Mouse (Mus musculus) intestine, embryonic 15.5 days (tissue): ENCODE measurements around the gene Ppox. TPM values are rescaled to one million over a fixed set of nuclear protein-coding genes. Genes with fewer than 3 reads are reported as not detected.

Experiments
- ATAC-seq: fragments of 200-750 bp; cut with Nextera tagmentation; 2 replicates; pipeline ENCODE4 v1.8.0; 2017; ENCODE audit warnings: moderate TSS enrichment, moderate library complexity
- H3K27ac ChIP-seq: fragments of 300-500 bp; sonication (generic); 2 replicates; pipeline ENCODE4 v1.5.1; 2015; ENCODE audit warnings: mild to moderate bottlenecking, inconsistent platforms
- H3K27me3 ChIP-seq: fragments of 300-500 bp; sonication (generic); replicated peaks from 2 replicates; pipeline ENCODE4 v1.6.1; 2015; ENCODE audit warnings: inconsistent platforms
- H3K36me3 ChIP-seq: fragments of 300-500 bp; sonication (generic); 2 replicates; pipeline ENCODE4 v1.6.1; 2015; ENCODE audit warnings: inconsistent platforms
- H3K4me1 ChIP-seq: fragments of 300-500 bp; sonication (generic); replicated peaks from 2 replicates; pipeline ENCODE4 v1.6.1; 2015; ENCODE audit warnings: inconsistent platforms
- H3K4me2 ChIP-seq: fragments of 300-500 bp; sonication (generic); replicated peaks from 2 replicates; pipeline ENCODE4 v1.6.1; 2015; ENCODE audit warnings: mild to moderate bottlenecking, inconsistent platforms
- H3K4me3 ChIP-seq: fragments of 300-500 bp; sonication (generic); replicated peaks from 2 replicates; pipeline ENCODE4 v1.5.1; 2015; ENCODE audit warnings: inconsistent platforms
- H3K9ac ChIP-seq: fragments of 300-500 bp; sonication (generic); 2 replicates; pipeline ENCODE4 v1.6.1; 2015; ENCODE audit warnings: inconsistent platforms
- H3K9me3 ChIP-seq: fragments of 300-500 bp; sonication (generic); 2 replicates; pipeline ENCODE4 v1.6.1; 2016; ENCODE audit warnings: inconsistent platforms
- WGBS: fragments of 180-500 bp; shearing (Covaris S2); methylation state at CpG from one replicate; pipeline ENCODE4 v1.1.7; 2015; 5-methylcytosine and 5-hydroxymethylcytosine counted together
- polyA plus RNA-seq: library from polyadenylated mRNA; unstranded; fragments of >200 nt; fragmentation: Nextera tagmentation; extraction: Ambion mirVana; gene quantifications from 2 replicates; pipeline ENCODE4 v1.2.1, GENCODE M21; 2015

Gene Ppox
- polyA plus RNA-seq, 1 experiment from 2014 or later, result 38.7 TPM

DNA sequence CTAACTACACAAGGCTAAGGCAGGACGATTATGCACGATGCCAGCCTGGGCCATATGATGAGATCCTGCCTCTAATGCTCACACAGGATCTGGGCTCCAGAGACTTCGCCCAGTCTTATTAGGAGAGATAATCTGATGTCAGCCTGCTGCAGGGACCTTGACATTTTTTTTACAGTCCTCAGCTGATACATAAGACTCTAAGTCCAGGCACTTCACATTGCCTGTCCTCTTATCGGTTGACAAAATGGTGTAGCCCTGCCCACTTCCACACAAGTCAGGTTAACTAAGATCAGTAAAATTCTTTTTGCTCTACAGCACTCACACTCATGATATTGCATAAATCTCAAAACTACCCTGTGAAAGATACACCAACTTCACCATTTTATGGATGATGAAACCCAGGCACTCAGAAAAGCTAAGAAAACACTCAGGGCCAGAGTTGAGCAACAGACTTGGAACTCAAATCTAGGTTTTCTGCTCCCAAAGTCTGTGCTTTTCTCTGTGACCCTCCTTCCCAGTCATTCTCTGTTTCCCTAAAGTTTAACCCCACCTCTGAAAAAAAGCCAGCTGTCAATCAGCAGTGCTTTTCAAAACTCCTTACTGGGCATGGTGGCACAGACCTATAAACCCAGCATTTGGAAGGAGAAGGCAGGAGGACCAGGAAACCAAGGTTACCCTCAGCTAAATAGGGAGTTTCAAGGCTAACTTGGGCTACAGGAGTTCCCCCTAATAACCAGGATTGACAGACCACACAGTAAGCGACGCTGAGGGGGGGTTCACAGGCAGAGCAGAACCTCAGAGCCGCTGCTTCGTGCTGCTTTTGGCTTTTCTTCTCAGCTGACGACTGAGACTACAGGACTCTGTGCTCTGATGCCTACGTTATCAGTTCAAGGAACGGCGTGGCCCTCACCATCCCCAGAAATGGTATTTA is 47.9 kb downstream of the Ppox start:
- ATAC-seq, result no peak
- no peaks in the 10 kb centered on the region for H3K4me1 ChIP-seq
- H3K36me3 ChIP-seq, result peaks cover 38% of the 10 kb centered on the region
- WGBS, result 79% methylated on average over 12 of the region's 12 CpGs
- H3K9ac ChIP-seq, result no peak overlapping the region
- H3K27me3 ChIP-seq, result no peaks in the 10 kb centered on the region
- no peaks in the 10 kb centered on the region for H3K9me3 ChIP-seq
- H3K4me3 ChIP-seq, result no peak overlapping the region
- no peak overlapping the region for H3K4me2 ChIP-seq
- no peak overlapping the region for H3K27ac ChIP-seq

DNA sequence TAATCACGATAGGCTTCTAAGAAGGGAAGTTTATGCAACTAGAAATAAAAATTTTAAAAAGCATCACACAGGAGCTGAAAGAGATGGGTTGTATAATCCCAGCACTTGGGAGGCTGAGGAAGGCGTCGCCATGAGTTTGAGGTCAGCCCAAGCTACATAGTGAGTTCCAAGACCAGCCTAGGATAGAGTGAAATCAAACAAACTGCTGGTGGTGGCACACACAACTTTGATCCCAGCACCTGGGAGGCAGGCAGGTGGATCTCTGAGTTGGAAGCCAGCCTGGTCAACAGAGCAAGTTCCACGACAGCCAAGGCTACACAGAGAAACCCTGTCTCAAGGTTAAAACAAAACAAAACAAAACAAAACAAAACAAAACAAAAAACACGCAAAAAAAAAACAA is 48.6 kb downstream of the Ppox start:
- WGBS, result 83% methylated on average over 5 of the region's 5 CpGs
- Histone ChIP-seq H3K27ac (no peak overlapping the region), H3K9me3 (no peaks in the 10 kb centered on the region), H3K27me3 (no peaks in the 10 kb centered on the region), H3K4me3 (no peak overlapping the region), H3K4me2 (no peak overlapping the region), H3K9ac (no peak overlapping the region), H3K36me3 (peaks cover 31% of the 10 kb centered on the region), H3K4me1 (no peaks in the 10 kb centered on the region)
- ATAC-seq, result no peak

DNA sequence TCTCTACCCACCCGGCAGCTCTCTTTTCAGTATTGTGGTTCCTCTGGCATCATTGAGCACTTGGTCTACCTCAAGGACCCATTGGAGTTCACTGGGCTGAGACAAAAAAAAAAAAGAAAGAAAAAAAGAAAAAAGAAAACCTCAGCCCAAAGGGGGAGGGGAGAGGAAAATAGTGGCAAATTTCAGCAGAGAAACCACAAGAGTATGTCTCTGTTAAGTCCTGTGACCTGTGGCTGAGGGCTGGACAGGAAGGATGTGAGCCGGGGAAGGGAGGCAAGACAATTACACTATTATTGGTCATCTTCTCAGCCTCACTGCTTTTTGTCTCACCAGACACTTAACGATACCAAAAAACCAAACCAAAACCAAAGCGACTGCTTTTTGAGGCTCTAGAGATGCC is 49.1 kb downstream of the Ppox start:
- Histone ChIP-seq H3K9ac (no peak overlapping the region), H3K36me3 (peaks cover 26% of the 10 kb centered on the region), H3K4me3 (no peak overlapping the region), H3K4me2 (no peak overlapping the region), H3K27ac (no peak overlapping the region), H3K4me1 (no peaks in the 10 kb centered on the region), H3K9me3 (no peaks in the 10 kb centered on the region), H3K27me3 (no peaks in the 10 kb centered on the region)
- WGBS, result 75% methylated on average over 4 of the region's 4 CpGs
- ATAC-seq, result no peak

DNA sequence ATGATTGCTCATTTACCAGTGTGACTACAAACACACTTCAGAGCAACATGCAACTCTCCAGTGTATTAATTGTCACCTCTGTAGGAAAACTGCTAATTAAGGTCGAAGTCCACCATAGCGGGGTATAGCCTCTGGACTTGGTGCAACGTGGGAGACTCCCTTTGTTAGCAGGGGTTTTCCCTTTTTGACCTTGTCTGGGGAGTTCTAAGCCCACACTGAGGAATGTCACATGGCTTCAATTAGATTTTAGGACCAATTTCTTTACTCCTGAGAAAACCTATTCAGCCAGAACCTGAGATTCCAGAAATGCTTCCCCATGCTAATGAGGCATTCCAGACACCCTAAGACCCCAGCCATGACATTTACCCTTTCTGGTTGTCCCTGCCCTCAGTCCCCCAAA is 50.8 kb downstream of the Ppox start:
- Histone ChIP-seq H3K4me2 (no peak overlapping the region), H3K4me1 (no peaks in the 10 kb centered on the region), H3K36me3 (peaks cover 14% of the 10 kb centered on the region), H3K9ac (no peak overlapping the region), H3K4me3 (no peak overlapping the region), H3K27me3 (no peaks in the 10 kb centered on the region), H3K27ac (no peak overlapping the region), H3K9me3 (no peaks in the 10 kb centered on the region)
- ATAC-seq, result no peak
- 70% methylated on average over 3 of the region's 3 CpGs for WGBS

DNA sequence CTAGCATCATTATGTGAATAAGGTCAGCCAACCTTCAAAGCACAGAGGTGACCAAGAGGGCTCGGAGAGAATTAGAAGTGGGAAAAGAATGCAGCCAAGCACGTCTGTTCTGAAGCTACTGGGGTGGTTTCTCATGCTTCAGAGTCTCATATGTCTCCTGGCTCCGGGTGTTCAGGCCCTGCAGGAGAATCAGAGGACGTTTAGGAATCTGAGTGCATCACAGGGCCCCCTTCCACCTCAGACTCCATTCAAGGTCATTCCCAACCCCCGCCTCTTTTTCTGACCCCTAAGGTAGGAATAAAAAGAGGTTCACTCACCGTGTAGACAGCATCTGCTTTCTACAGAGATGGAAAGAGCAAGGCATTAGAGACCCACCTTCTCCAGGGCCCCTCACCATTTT is 51.2 kb downstream of the Ppox start:
- no peaks in the 10 kb centered on the region for H3K9me3 ChIP-seq
- no peak overlapping the region for H3K4me2 ChIP-seq
- no peaks in the 10 kb centered on the region for H3K27me3 ChIP-seq
- no peaks in the 10 kb centered on the region for H3K4me1 ChIP-seq
- no peak overlapping the region for H3K4me3 ChIP-seq
- no peak overlapping the region for H3K27ac ChIP-seq
- ATAC-seq, result no peak
- 60% methylated on average over 6 of the region's 6 CpGs for WGBS
- peaks cover 9% of the 10 kb centered on the region; the same call in 1 of the 2 replicates for H3K36me3 ChIP-seq
- no peak overlapping the region for H3K9ac ChIP-seq

DNA sequence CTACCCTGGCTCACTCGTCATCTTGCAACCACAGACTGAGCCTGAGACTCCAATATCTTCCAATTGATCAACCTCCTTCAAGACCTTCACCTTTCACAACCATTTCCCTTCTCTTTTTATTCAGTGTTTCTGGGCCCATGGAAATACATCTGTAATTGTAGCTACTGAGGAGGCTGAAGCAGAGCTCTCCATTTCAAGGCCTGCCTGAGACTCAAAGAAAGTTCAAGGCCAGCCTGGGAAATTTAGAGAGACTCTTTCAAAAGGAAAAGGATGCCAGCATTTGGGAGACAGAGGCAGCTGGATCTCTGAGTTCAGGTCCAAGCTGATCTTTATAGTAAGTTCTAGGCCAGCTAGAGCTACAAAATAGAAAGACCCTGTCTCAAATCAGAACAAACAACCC is 53.1 kb downstream of the Ppox start:
- Histone ChIP-seq H3K27ac (no peak overlapping the region), H3K4me3 (no peak overlapping the region), H3K9ac (no peak overlapping the region), H3K27me3 (no peaks in the 10 kb centered on the region), H3K9me3 (no peaks in the 10 kb centered on the region), H3K4me2 (no peak overlapping the region), H3K36me3 (no peaks in the 10 kb centered on the region), H3K4me1 (no peaks in the 10 kb centered on the region)
- 94% methylated on average over 1 of the region's 1 CpGs for WGBS
- no peak for ATAC-seq

DNA sequence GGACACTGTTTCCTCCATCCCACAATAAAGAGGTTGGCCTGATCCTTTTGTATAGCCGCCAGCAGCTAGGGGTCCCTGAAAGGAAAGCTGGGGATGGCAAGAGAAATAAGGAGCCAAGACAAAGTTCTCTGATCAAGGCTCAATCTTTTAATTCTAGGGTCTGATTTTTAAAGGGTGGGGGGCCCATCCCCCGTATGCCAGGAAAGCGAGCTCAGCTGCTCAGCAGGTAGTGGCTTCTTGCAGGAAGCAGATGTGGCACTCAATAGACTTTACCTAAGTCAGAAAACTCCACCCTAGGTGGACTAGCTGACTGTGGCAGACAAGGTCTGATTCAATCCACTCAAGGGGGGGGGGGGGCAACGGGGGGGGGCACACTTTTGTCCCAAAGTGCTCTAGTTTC is 54.2 kb downstream of the Ppox start:
- H3K9me3 ChIP-seq, result no peaks in the 10 kb centered on the region
- no peak overlapping the region for H3K27ac ChIP-seq
- peaks cover under 1% of the 10 kb centered on the region; the same call in 1 of the 2 replicates for H3K4me1 ChIP-seq
- no peak for ATAC-seq
- no peak overlapping the region for H3K9ac ChIP-seq
- H3K36me3 ChIP-seq, result no peaks in the 10 kb centered on the region
- 70% methylated on average over 4 of the region's 4 CpGs for WGBS
- no peak overlapping the region for H3K4me3 ChIP-seq
- no peak overlapping the region for H3K4me2 ChIP-seq
- H3K27me3 ChIP-seq, result no peaks in the 10 kb centered on the region

Other genes starting within 250 kb of the Ppox start
- gene Fcgr3, start 216.3 kb downstream of the Ppox start, polyA plus RNA-seq, result 14.0 and 14.7 TPM in 2 replicates
- gene Cfap126, start 167.3 kb downstream of the Ppox start, polyA plus RNA-seq, result 1.7 and 1.8 TPM in 2 replicates
- 360 and 387 TPM in 2 replicates for gene Sdhc, start 130.6 kb downstream of the Ppox start, polyA plus RNA-seq
- gene Mpz, start 130.5 kb downstream of the Ppox start, polyA plus RNA-seq, result 1.1 and 1.3 TPM in 2 replicates
- 16.4 and 18.5 TPM in 2 replicates for gene Pcp4l1, start 84.9 kb downstream of the Ppox start, polyA plus RNA-seq
- gene Nr1i3, start 67.2 kb downstream of the Ppox start, polyA plus RNA-seq, result 9.2 and 10.5 TPM in 2 replicates
- gene Tomm40l, start 58.7 kb downstream of the Ppox start, polyA plus RNA-seq, result 31.4 and 32.0 TPM in 2 replicates
- 84.7 and 123 TPM in 2 replicates for gene Apoa2, start 56.1 kb downstream of the Ppox start, polyA plus RNA-seq
- 51.5 and 54.5 TPM in 2 replicates for gene Fcer1g, start 46.8 kb downstream of the Ppox start, polyA plus RNA-seq
- gene Adamts4, start 30.8 kb downstream of the Ppox start, polyA plus RNA-seq, result 6.3 and 6.8 TPM in 2 replicates
- 304 and 326 TPM in 2 replicates for gene Ndufs2, start 29.8 kb downstream of the Ppox start, polyA plus RNA-seq
- gene B4galt3, start 10.9 kb downstream of the Ppox start, polyA plus RNA-seq, result 54.2 and 54.5 TPM in 2 replicates
- 56.0 and 57.2 TPM in 2 replicates for gene Usp21, start 6.8 kb upstream of the Ppox start, polyA plus RNA-seq
- 103 and 108 TPM in 2 replicates for gene Ufc1, start 13.8 kb upstream of the Ppox start, polyA plus RNA-seq
- gene Dedd, start 48.0 kb upstream of the Ppox start, polyA plus RNA-seq, result 40.6 and 44.5 TPM in 2 replicates
- 43.3 and 47.6 TPM in 2 replicates for gene Nit1, start 64.5 kb upstream of the Ppox start, polyA plus RNA-seq
- gene Pfdn2, start 64.5 kb upstream of the Ppox start, polyA plus RNA-seq, result 96.9 and 104 TPM in 2 replicates
- 0.94 and 1.0 TPM in 2 replicates for gene Klhdc9, start 79.6 kb upstream of the Ppox start, polyA plus RNA-seq
- 3.7 and 3.8 TPM in 2 replicates for gene Nectin4, start 88.9 kb upstream of the Ppox start, polyA plus RNA-seq
- 2.2 and 2.4 TPM in 2 replicates for gene Arhgap30, start 107.8 kb upstream of the Ppox start, polyA plus RNA-seq
- 62.1 and 62.5 TPM in 2 replicates for gene Usf1, start 130.1 kb upstream of the Ppox start, polyA plus RNA-seq
- gene Tstd1, start 137.7 kb upstream of the Ppox start, polyA plus RNA-seq, result 3.3 and 3.8 TPM in 2 replicates
- gene F11r, start 156.3 kb upstream of the Ppox start, polyA plus RNA-seq, result 88.1 and 100 TPM in 2 replicates
- 12.0 and 12.2 TPM in 2 replicates for gene Alyref2, start 222.3 kb upstream of the Ppox start, polyA plus RNA-seq